20 mouse cellular contexts compared by ENCODE assay signal in genomic region chr13:101490961-101491360, GRCm38 (mm10).
DNase-seq lines count a peak whose midpoint lies in the region; ATAC-seq and TF ChIP-seq lines count a peak whose summit lies in the region.
"Had no signal": no experiment of that assay in that cellular context is flagged by ENCODE, and none has a peak within 500 bp of the region (broad histone marks: within the 10 kb centered on the region; RNA-seq: fewer than 3 reads in every experiment).

No protein-coding gene starts in this region.

- WGBS in heart, adult 2 months: 66% methylated on average over 5 of the region's 5 CpGs
- 66% methylated on average over 5 of the region's 5 CpGs for WGBS in heart, embryonic 10.5 days
- WGBS in thymus, adult 2 months: 91% methylated on average over 5 of the region's 5 CpGs
- 82% methylated on average over 5 of the region's 5 CpGs for WGBS in midbrain, embryonic 15.5 days

- no peaks in the 10 kb centered on the region for H3K9me3 ChIP-seq in heart, embryonic 10.5 days
- no peaks in the 10 kb centered on the region for H3K9me3 ChIP-seq in midbrain, embryonic 15.5 days
- H3K9me3 ChIP-seq: embryonic facial prominence, embryonic 15.5 days; forebrain, embryonic 13.5 days; hindbrain, embryonic 15.5 days had no signal

- H3K9ac ChIP-seq in heart, adult 2 months (ENCODE audit: low read depth, low read length): no peak overlapping the region
- no peak overlapping the region for H3K9ac ChIP-seq in midbrain, embryonic 15.5 days
- H3K9ac ChIP-seq: embryonic facial prominence, embryonic 15.5 days; forebrain, embryonic 13.5 days; hindbrain, embryonic 15.5 days; limb, embryonic 12.5 days; liver, embryonic 14.5 days; neural tube, embryonic 13.5 days had no signal

- ATAC-seq in midbrain, embryonic 15.5 days (replicated peaks): no peak
- ATAC-seq: forebrain, embryonic 13.5 days; intestine, postnatal 0 days had no signal

- no peak overlapping the region for H3K4me2 ChIP-seq in midbrain, embryonic 15.5 days
- H3K4me2 ChIP-seq: embryonic facial prominence, embryonic 15.5 days; forebrain, embryonic 13.5 days; hindbrain, embryonic 15.5 days; limb, embryonic 12.5 days; neural tube, embryonic 13.5 days had no signal

- no peaks in the 10 kb centered on the region for H3K27me3 ChIP-seq in heart, adult 2 months (ENCODE audit: control insufficient read depth, insufficient read depth, low read length)
- no peaks in the 10 kb centered on the region for H3K27me3 ChIP-seq in heart, embryonic 10.5 days (ENCODE audit: insufficient read depth, poor library complexity, severe bottlenecking)
- no peaks in the 10 kb centered on the region for H3K27me3 ChIP-seq in thymus, adult 2 months (ENCODE audit: control insufficient read depth, insufficient read depth, low read length)
- H3K27me3 ChIP-seq in midbrain, embryonic 15.5 days (replicated peaks): no peaks in the 10 kb centered on the region
- H3K27me3 ChIP-seq: embryonic facial prominence, embryonic 15.5 days; forebrain, embryonic 13.5 days; hindbrain, embryonic 15.5 days; limb, embryonic 12.5 days; neural tube, embryonic 13.5 days had no signal

- H3K4me1 ChIP-seq in heart, adult 2 months (ENCODE audit: control insufficient read depth, insufficient read depth, low read length): peaks cover 1% of the 10 kb centered on the region; the same call in 1 of the 2 replicates
- peaks cover 6% of the 10 kb centered on the region; the same call in 1 of the 2 replicates for H3K4me1 ChIP-seq in heart, embryonic 10.5 days
- H3K4me1 ChIP-seq in thymus, adult 2 months (replicated peaks; ENCODE audit: control insufficient read depth, insufficient read depth, low read length): no peaks in the 10 kb centered on the region; the same call in 1 of the 2 replicates
- H3K4me1 ChIP-seq in midbrain, embryonic 15.5 days: no peaks in the 10 kb centered on the region
- H3K4me1 ChIP-seq: limb, embryonic 12.5 days; megakaryocyte, embryonic 14.5 days; neural tube, embryonic 13.5 days had no signal

- no peak overlapping the region for H3K4me3 ChIP-seq in heart, adult 2 months
- H3K4me3 ChIP-seq in heart, embryonic 10.5 days: no peak overlapping the region
- no peak overlapping the region for H3K4me3 ChIP-seq in thymus, adult 2 months (ENCODE audit: control insufficient read depth, insufficient read depth, low read length)
- no peak overlapping the region for H3K4me3 ChIP-seq in midbrain, embryonic 15.5 days
- H3K4me3 ChIP-seq: embryonic facial prominence, embryonic 15.5 days; forebrain, embryonic 13.5 days; hindbrain, embryonic 15.5 days; limb, embryonic 12.5 days; megakaryocyte, embryonic 14.5 days; neural tube, embryonic 13.5 days had no signal

- no peak for DNase-seq in heart, adult 2 months
- DNase-seq in heart, embryonic 10.5 days (ENCODE audit: low spot score): no peak
- DNase-seq in right cerebral cortex, adult 18-20 months: peak; percentile 78
- DNase-seq in right cerebral cortex, postnatal 4 days: no peak
- peak; percentile 60 to 79 for DNase-seq in left cerebral cortex, postnatal 14 days (ENCODE audit: low spot score in 2 of 2)
- DNase-seq in thymus, adult 2 months: no peak
- DNase-seq in ovary, adult 18-20 months (ENCODE audit: low spot score): no peak
- DNase-seq: cerebellum, adult 2 months; gastrocnemius, postnatal 14 days; kidney, postnatal 14 days; thymus, adult 18-20 months had no signal

- H3K27ac ChIP-seq in heart, adult 2 months: peak overlapping the region; percentile 50; the same call in 1 of the 2 replicates
- no peak overlapping the region for H3K27ac ChIP-seq in heart, embryonic 10.5 days
- no peak overlapping the region for H3K27ac ChIP-seq in thymus, adult 2 months (ENCODE audit: control insufficient read depth, insufficient read depth, low read length)
- no peak overlapping the region for H3K27ac ChIP-seq in midbrain, embryonic 15.5 days
- H3K27ac ChIP-seq: embryonic facial prominence, embryonic 15.5 days; forebrain, embryonic 13.5 days; hindbrain, embryonic 15.5 days; limb, embryonic 12.5 days; liver, embryonic 14.5 days; neural tube, embryonic 13.5 days had no signal

- H3K79me2 ChIP-seq in heart, adult 2 months (replicated peaks; ENCODE audit: control insufficient read depth, insufficient read depth, low read length): no peaks in the 10 kb centered on the region

- no peak for TF ChIP-seq CTCF in heart, adult 2 months (IDR thresholded peaks at IDR 0.05)
- no peak for TF ChIP-seq CTCF in thymus, adult 2 months (IDR thresholded peaks at IDR 0.05; ENCODE audit: borderline replicate concordance, control insufficient read depth, extremely low read depth, insufficient read depth, low read length, poor library complexity)

- TF ChIP-seq EP300 in heart, adult 2 months (IDR thresholded peaks at IDR 0.05; ENCODE audit: insufficient read depth, low read depth, low read length): no peak

- no peaks in the 10 kb centered on the region for H3K36me3 ChIP-seq in heart, adult 2 months (ENCODE audit: control insufficient read depth, insufficient read depth, low read length)
- H3K36me3 ChIP-seq in heart, embryonic 10.5 days: no peaks in the 10 kb centered on the region
- no peaks in the 10 kb centered on the region for H3K36me3 ChIP-seq in thymus, adult 2 months (ENCODE audit: control insufficient read depth, insufficient read depth, low read length)
- no peaks in the 10 kb centered on the region for H3K36me3 ChIP-seq in midbrain, embryonic 15.5 days (replicated peaks)
- H3K36me3 ChIP-seq: embryonic facial prominence, embryonic 15.5 days; hindbrain, embryonic 15.5 days; limb, embryonic 12.5 days; neural tube, embryonic 13.5 days had no signal

- no peak for TF ChIP-seq POLR2A in heart, adult 2 months (IDR thresholded peaks at IDR 0.05; ENCODE audit: insufficient read depth, low read depth, low read length)
- TF ChIP-seq POLR2A in thymus, adult 2 months (IDR thresholded peaks at IDR 0.05; ENCODE audit: control insufficient read depth, extremely low read depth, insufficient read depth, low read length, poor library complexity): no peak

- intact Hi-C loops in heart, adult 2 months (cut with DNase I): no loop called here
- intact Hi-C loops in left cerebral cortex, postnatal 14 days (cut with DNase I): no loop called here

Comparison
In these comparisons a context has a peak if more than half of its experiments do, and no peak if none do; other contexts are left out.
1. DNase-seq: peak in right cerebral cortex, adult 18-20 months (single experiment) and left cerebral cortex, postnatal 14 days (2 of 2); none in heart, adult 2 months (0 of 2), heart, embryonic 10.5 days (single experiment), right cerebral cortex, postnatal 4 days (single experiment), thymus, adult 2 months (single experiment) and ovary, adult 18-20 months (single experiment).